Mouse (Mus musculus) heart, postnatal 0 days (tissue): Measurements from ENCODE around the gene Mmp23.

Experiments used
- CTCF ChIP-seq: IDR thresholded peaks from 2 replicates; pipeline ENCODE4 v1.5.1; 2016; ENCODE audit warnings: antibody characterized with exemption, control low read depth, low read depth
- EP300 ChIP-seq: IDR thresholded peaks from 2 replicates; pipeline ENCODE4 v1.6.1; 2016; ENCODE audit warnings: antibody characterized with exemption, low read depth

DNA sequence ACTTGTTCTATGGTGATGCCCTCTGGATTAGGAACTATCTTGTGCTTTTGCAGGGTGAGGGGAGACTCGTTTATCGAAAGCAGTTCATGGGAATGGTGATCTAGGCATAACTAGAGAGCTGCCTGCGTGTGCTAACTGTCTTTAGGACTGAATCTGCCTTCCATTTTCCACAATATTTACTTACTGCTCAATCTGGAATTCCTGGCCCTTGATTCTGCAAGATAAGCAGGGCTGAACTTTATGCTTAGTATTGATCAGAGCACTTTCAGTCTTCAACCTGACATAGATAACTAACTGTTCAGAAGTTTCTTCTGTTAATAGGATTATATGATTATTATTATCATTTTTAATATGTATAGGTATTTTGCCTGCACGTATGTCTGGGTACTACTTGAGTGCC, 48.1 kb downstream of the Mmp23 start:
- TF ChIP-seq CTCF (no peak), EP300 (no peak)
